Mouse (Mus musculus): ENCODE measurements around the gene Pogk.

DNA sequence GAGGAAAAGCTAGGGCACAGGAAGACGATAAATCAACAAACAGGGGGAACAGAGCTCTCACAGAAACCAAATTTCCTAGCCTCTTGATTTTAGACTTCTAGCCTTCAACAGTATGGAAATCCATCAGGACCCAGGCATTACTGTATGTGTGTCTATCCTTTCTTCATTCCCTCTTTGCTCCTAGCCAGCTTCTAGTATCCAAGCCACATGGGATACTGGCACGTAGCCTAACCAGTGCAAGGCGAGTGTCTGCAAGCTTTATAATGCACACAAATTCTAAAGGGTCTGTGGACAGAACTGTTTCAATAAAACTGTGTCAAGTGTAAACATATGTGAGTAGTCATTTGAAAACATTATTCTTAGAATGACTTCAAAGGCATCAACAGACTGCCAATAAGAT lies 47.0 kb downstream of the Pogk start:
- TF ChIP-seq USF1 (IDR thresholded peaks at IDR 0.05; ENCODE audit: low read depth): no peak
- TF ChIP-seq MAX (IDR thresholded peaks at IDR 0.05): no peak
- TF ChIP-seq CTCF (IDR thresholded peaks at IDR 0.05; ENCODE audit: control insufficient read depth, insufficient read depth, insufficient read length): no peak
- TF ChIP-seq MYOD1 (IDR thresholded peaks at IDR 0.05; ENCODE audit: control insufficient read depth, insufficient read length, low read depth): no peak
